Mouse (Mus musculus): Measurements from ENCODE around the gene Rap1a. TPM values are rescaled to one million over a fixed set of nuclear protein-coding genes. Genes with fewer than 3 reads are reported as not detected.

Rap1a gene
- total and polyA plus RNA-seq, 3 experiments = 12.8 to 113 (median 101) TPM

DNA sequence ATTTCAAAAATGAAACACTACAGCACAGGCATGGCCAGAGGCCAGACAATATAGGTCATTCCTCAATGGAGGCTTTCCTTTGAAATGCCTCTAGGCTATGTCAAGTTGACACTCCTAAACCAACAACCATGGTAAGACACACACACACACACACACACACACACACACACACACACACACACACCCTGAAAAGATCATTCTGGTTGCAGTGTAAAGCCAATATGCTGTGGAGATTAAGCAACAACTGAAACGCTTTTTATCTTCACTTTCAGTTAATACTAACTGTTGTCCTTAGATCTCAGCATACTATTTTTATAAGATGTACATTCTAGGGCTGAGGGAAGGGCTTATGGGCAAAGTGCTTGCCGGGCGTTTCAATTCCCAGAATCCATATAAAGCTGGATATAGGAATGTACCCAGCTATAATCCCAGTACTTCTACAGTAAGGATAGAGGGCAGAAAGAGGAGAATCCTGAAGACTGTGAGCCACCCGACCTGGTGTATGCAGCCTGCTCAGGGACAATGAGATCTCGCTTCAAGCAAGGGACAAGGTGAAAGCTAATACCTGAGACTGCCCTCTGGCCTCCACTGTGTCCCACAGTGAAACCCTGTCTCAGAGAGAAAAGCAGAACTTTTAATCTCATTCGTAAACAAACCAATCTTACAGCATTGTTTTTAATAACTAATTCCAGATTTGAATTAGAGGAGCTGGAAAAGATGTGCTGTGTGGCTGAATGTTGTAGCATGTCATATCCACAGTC lies 43.6 kb downstream of the Rap1a start:
- Histone ChIP-seq H3K4me3 (no peak overlapping the region), H3K36me3 (ENCODE audit: control insufficient read depth, insufficient read depth, low read length) (peaks cover 31% of the 10 kb centered on the region), H3K27ac (peak overlapping the region; percentile 15), H3K9ac (ENCODE audit: low read depth, low read length) (no peak overlapping the region), H3K79me2 (replicated peaks; ENCODE audit: control insufficient read depth, insufficient read depth, low read length) (peaks cover 8% of the 10 kb centered on the region), H3K27me3 (ENCODE audit: control insufficient read depth, insufficient read depth, low read length) (no peaks in the 10 kb centered on the region), H3K4me1 (ENCODE audit: control insufficient read depth, insufficient read depth, low read length) (peaks cover 18% of the 10 kb centered on the region)
- WGBS = 67% methylated on average over 6 of the region's 6 CpGs
- TF ChIP-seq CTCF (IDR thresholded peaks at IDR 0.05) = no peak
- intact Hi-C loops (cut with DNase I) = no loop called here
- DNase-seq = no peak

DNA sequence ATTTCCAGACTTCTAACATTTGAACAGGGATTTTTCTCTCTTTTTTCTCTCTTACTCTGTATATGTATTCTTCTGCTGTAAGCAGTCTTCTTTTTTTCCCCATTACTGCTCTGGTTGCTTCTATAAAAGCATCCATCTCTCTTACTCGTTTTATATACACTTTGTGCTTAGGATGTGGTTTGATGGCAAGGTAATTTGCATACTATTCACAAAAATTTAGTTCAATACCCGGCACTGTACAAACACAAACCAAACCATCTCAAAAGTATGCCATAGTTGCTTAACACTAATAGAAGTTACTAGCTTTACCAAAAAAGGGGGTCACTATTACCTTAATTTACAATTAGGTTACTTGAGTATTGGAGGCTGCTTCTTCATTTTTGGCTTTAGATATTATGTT lies 44.6 kb downstream of the Rap1a start:
- intact Hi-C loops (cut with DNase I) = no loop called here

DNA sequence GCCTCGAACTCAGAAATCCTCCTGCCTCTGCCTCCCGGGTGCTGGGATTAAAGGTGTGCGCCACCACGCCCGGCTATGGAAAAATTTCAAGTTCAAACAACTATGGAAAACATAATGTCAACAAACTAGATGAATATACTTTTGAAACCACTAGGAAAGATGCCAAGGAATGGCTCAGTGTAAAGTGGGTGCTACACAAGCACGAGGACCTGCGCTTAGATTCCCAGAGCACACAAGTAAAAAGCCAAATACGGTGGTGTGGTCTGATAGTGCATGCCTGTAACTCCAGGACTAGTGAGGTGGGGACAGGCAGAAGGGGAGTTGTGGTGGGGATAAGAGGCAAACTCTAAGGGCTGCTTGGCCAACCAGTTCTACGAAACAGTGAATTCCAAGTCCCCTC lies 46.0 kb downstream of the Rap1a start:
- 87% methylated on average over 9 of the region's 9 CpGs for WGBS
- Histone ChIP-seq H3K9ac (ENCODE audit: low read depth, low read length) (no peak overlapping the region), H3K79me2 (replicated peaks; ENCODE audit: control insufficient read depth, insufficient read depth, low read length) (peaks cover 4% of the 10 kb centered on the region; the same call in 1 of the 2 replicates), H3K27me3 (ENCODE audit: control insufficient read depth, insufficient read depth, low read length) (no peaks in the 10 kb centered on the region), H3K36me3 (ENCODE audit: control insufficient read depth, insufficient read depth, low read length) (peaks cover 26% of the 10 kb centered on the region), H3K4me1 (ENCODE audit: control insufficient read depth, insufficient read depth, low read length) (peaks cover 17% of the 10 kb centered on the region), H3K27ac (no peak overlapping the region), H3K4me3 (no peak overlapping the region)
- DNase-seq = no peak
- intact Hi-C loops (cut with DNase I) = no loop called here
- TF ChIP-seq EP300 (IDR thresholded peaks at IDR 0.05; ENCODE audit: insufficient read depth, low read depth, low read length) (no peak), POLR2A (IDR thresholded peaks at IDR 0.05; ENCODE audit: insufficient read depth, low read depth, low read length) (no peak), CTCF (IDR thresholded peaks at IDR 0.05) (no peak)

More for the DNA sequence above, 44.6 kb downstream of the Rap1a start:
- peaks cover 6% of the 10 kb centered on the region; the same call in 1 of the 2 replicates for H3K79me2 ChIP-seq (replicated peaks; ENCODE audit: control insufficient read depth, insufficient read depth, low read length)
- H3K9ac ChIP-seq (ENCODE audit: low read depth, low read length) = no peak overlapping the region
- WGBS = 59% methylated on average over 2 of the region's 2 CpGs
- H3K36me3 ChIP-seq (ENCODE audit: control insufficient read depth, insufficient read depth, low read length) = peaks cover 30% of the 10 kb centered on the region
- DNase-seq = no peak
- no peak overlapping the region for H3K4me3 ChIP-seq
- H3K27ac ChIP-seq = peak overlapping the region; percentile 63
- no peaks in the 10 kb centered on the region for H3K27me3 ChIP-seq (ENCODE audit: control insufficient read depth, insufficient read depth, low read length)
- H3K4me1 ChIP-seq (ENCODE audit: control insufficient read depth, insufficient read depth, low read length) = peaks cover 20% of the 10 kb centered on the region
- TF ChIP-seq POLR2A (IDR thresholded peaks at IDR 0.05; ENCODE audit: insufficient read depth, low read depth, low read length) (no peak), EP300 (IDR thresholded peaks at IDR 0.05; ENCODE audit: insufficient read depth, low read depth, low read length) (no peak), CTCF (IDR thresholded peaks at IDR 0.05) (no peak)

DNA sequence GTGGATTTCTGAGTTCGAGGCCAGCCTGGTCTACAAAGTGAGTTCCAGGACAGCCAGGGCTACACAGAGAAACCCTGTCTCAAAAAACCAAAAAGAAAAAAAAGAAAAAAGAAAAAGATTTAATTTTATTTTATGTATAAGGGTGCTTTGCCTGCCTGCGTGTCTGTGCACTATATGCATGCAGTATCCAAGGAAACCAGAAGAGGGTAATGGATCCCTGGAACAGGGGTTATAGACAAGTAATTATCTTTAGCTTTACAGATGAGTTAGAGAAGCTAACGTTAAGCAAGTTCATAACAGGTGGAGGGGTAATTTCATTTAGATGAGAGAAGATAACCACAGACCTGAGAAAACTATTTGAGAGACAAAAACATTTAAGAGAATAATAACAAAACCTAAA lies 47.0 kb downstream of the Rap1a start:
- H3K27ac ChIP-seq = no peak overlapping the region
- 77% methylated on average over 3 of the region's 3 CpGs for WGBS
- no peaks in the 10 kb centered on the region for H3K27me3 ChIP-seq (ENCODE audit: control insufficient read depth, insufficient read depth, low read length)
- H3K36me3 ChIP-seq (ENCODE audit: control insufficient read depth, insufficient read depth, low read length) = peaks cover 30% of the 10 kb centered on the region
- peaks cover 4% of the 10 kb centered on the region; the same call in 1 of the 2 replicates for H3K79me2 ChIP-seq (replicated peaks; ENCODE audit: control insufficient read depth, insufficient read depth, low read length)
- H3K4me3 ChIP-seq = no peak overlapping the region
- peaks cover 17% of the 10 kb centered on the region for H3K4me1 ChIP-seq (ENCODE audit: control insufficient read depth, insufficient read depth, low read length)
- no peak overlapping the region for H3K9ac ChIP-seq (ENCODE audit: low read depth, low read length)
- intact Hi-C loops (cut with DNase I) = no loop called here
- TF ChIP-seq EP300 (IDR thresholded peaks at IDR 0.05; ENCODE audit: insufficient read depth, low read depth, low read length) (no peak), POLR2A (IDR thresholded peaks at IDR 0.05; ENCODE audit: insufficient read depth, low read depth, low read length) (no peak), CTCF (IDR thresholded peaks at IDR 0.05) (peak; percentile 58)
- no peak for DNase-seq

DNA sequence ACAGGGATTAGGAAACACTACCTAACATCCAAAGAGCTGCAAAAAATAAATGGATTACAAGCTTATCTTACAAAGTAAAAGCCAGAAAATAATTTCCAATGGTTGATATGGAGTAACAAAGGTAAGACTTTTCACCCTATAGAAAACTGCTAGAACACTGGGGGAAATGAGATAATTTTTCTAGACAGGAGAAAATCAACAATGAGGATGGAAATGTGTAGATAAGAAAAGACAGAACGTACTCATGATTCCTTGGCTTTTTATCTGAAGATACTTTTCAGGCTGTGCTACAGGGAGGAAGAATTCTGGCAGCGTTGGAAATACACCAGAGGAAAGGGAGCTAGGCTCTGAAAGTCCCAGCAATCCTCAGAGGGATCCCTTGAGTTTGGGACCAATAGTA lies 50.3 kb downstream of the Rap1a start:
- Histone ChIP-seq H3K79me2 (replicated peaks; ENCODE audit: control insufficient read depth, insufficient read depth, low read length) (peaks cover 6% of the 10 kb centered on the region; the same call in 1 of the 2 replicates), H3K9ac (ENCODE audit: low read depth, low read length) (no peak overlapping the region), H3K4me1 (ENCODE audit: control insufficient read depth, insufficient read depth, low read length) (peaks cover 6% of the 10 kb centered on the region), H3K27me3 (ENCODE audit: control insufficient read depth, insufficient read depth, low read length) (no peaks in the 10 kb centered on the region), H3K4me3 (no peak overlapping the region), H3K27ac (no peak overlapping the region), H3K36me3 (ENCODE audit: control insufficient read depth, insufficient read depth, low read length) (peaks cover 12% of the 10 kb centered on the region)
- intact Hi-C loops (cut with DNase I) = no loop called here
- no peak for DNase-seq
- WGBS = 43% methylated on average over 2 of the region's 2 CpGs
- TF ChIP-seq CTCF (IDR thresholded peaks at IDR 0.05) (no peak), EP300 (IDR thresholded peaks at IDR 0.05; ENCODE audit: insufficient read depth, low read depth, low read length) (no peak), POLR2A (IDR thresholded peaks at IDR 0.05; ENCODE audit: insufficient read depth, low read depth, low read length) (no peak)

DNA sequence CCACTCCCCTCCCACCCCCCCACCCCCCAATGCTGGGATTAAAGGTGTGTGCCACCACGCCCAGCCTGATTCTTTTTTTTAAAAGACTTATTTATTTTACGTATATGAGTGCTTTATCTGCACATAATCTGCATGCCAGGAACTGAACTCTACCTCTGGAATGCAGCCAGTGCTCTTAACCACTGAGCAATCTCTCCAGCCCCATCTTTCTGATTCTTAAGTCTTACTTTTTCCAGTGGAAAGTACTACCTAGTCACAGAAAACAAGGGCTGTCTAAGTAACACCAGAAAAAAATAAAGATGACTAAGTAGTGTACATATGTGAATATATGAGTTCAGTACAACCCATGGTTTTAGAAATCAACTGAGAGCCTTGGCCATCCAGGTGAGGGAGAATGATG lies 54.6 kb downstream of the Rap1a start:
- DNase-seq = no peak
- 65% methylated on average over 2 of the region's 2 CpGs for WGBS
- no peak overlapping the region for H3K4me3 ChIP-seq
- peaks cover 2% of the 10 kb centered on the region; the same call in 1 of the 2 replicates for H3K79me2 ChIP-seq (replicated peaks; ENCODE audit: control insufficient read depth, insufficient read depth, low read length)
- no peak for TF ChIP-seq EP300 (IDR thresholded peaks at IDR 0.05; ENCODE audit: insufficient read depth, low read depth, low read length)
- no peak overlapping the region for H3K9ac ChIP-seq (ENCODE audit: low read depth, low read length)
- H3K4me1 ChIP-seq (ENCODE audit: control insufficient read depth, insufficient read depth, low read length) = peaks cover 1% of the 10 kb centered on the region; the same call in 1 of the 2 replicates
- peaks cover 6% of the 10 kb centered on the region for H3K36me3 ChIP-seq (ENCODE audit: control insufficient read depth, insufficient read depth, low read length)
- intact Hi-C loops (cut with DNase I) = no loop called here
- H3K27ac ChIP-seq = no peak overlapping the region
- H3K27me3 ChIP-seq (ENCODE audit: control insufficient read depth, insufficient read depth, low read length) = no peaks in the 10 kb centered on the region

All from heart, adult 2 months (tissue).